Mouse (Mus musculus) heart, embryonic 16.5 days (tissue): Measurements from ENCODE around the gene Itgal. TPM values are rescaled to one million over a fixed set of nuclear protein-coding genes. Genes with fewer than 3 reads are reported as not detected.
"Not testable (repeated sequence)": the region's sequence is repeated elsewhere in the genome, so short reads cannot be mapped to it uniquely, and the experiment has no call there.

ENCODE experiments used
- ATAC-seq: fragments of 200-750 bp; cut with Nextera tagmentation; replicated peaks from 2 replicates; pipeline ENCODE4 v1.8.0; 2017; ENCODE audit warnings: moderate number of reproducible peaks; ENCODE audit not compliant: insufficient read depth, low FRiP score; ENCODE audit errors: extremely low read depth
- H3K27ac ChIP-seq: fragments of 300-500 bp; sonication (generic); 2 replicates; pipeline ENCODE4 v1.5.1; 2014; ENCODE audit warnings: mild to moderate bottlenecking, low read length, control low read depth, moderate library complexity
- H3K27me3 ChIP-seq: fragments of 300-500 bp; sonication (generic); 2 replicates; pipeline ENCODE4 v1.6.1; 2014; ENCODE audit warnings: low read length, mixed read lengths; ENCODE audit not compliant: control insufficient read depth, insufficient read depth
- H3K36me3 ChIP-seq: fragments of 300-500 bp; sonication (generic); 2 replicates; pipeline ENCODE4 v1.6.1; 2014; ENCODE audit not compliant: control insufficient read depth, insufficient read depth
- H3K4me1 ChIP-seq: fragments of 300-500 bp; sonication (generic); 2 replicates; pipeline ENCODE4 v1.6.1; 2014; ENCODE audit warnings: low read length, mixed read lengths; ENCODE audit not compliant: control insufficient read depth, insufficient read depth
- H3K4me2 ChIP-seq: fragments of 300-500 bp; sonication (generic); 2 replicates; pipeline ENCODE4 v1.6.1; 2014; ENCODE audit warnings: low read depth, mild to moderate bottlenecking, control low read depth, low read length
- H3K4me3 ChIP-seq: fragments of 300-500 bp; sonication (generic); 2 replicates; pipeline ENCODE4 v1.5.1; 2014; ENCODE audit warnings: mild to moderate bottlenecking, control low read depth, low read length
- H3K9ac ChIP-seq: fragments of 300-500 bp; sonication (generic); 2 replicates; pipeline ENCODE4 v1.6.1; 2014; ENCODE audit warnings: low read length, control low read depth
- H3K9me3 ChIP-seq: fragments of 300-500 bp; sonication (generic); replicated peaks from 2 replicates; pipeline ENCODE4 v1.6.1; 2016; ENCODE audit warnings: low read length; ENCODE audit not compliant: control insufficient read depth
- WGBS: fragments of 180-500 bp; shearing (Covaris S2); extraction: QIAGEN DNeasy Blood & Tissue Kit; methylation state at CpG from one replicate; pipeline ENCODE4 v1.1.7; 2014; 5-methylcytosine and 5-hydroxymethylcytosine counted together
- polyA plus RNA-seq: library from polyadenylated mRNA; unstranded; fragments of >200 nt; fragmentation: Nextera tagmentation; extraction: Ambion mirVana; gene quantifications from 2 replicates; pipeline ENCODE4 v1.2.1, GENCODE M21; 2015

The Itgal gene
- polyA plus RNA-seq: 3.3 and 8.1 TPM in 2 replicates

DNA sequence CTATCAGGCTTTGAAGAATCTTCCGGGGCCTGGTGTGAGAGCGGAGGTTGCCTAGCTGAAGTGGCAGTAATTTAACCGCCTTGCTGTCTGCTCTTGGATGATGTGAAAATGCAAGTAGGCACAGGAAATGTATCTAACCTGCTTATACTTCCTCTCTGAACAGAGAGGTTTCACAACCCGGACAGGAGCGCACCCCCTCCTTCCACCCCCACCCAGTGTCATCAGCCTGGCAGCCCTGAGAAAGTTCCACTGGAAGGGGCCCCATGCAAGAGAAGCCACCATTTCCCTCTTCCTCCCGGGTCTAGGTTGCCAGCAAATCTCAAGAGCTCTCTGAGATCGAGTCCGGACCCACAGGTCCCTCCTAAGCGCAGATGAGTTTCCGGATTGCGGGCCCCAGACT, at the start of gene Itgal:
Gene Itgal (plus strand): TSS at position 163 of the 400 bp plus-strand sequence.
- peak within 1 kb of the TSS; percentile 34; the same call in 1 of the 2 replicates for H3K9ac ChIP-seq
- H3K4me1 ChIP-seq: peaks cover 3% of the 10 kb centered on the region; the same call in 1 of the 2 replicates
- ATAC-seq: peak; percentile 57; the same call in 1 of the 2 replicates
- peak within 1 kb of the TSS; percentile 26 for H3K4me2 ChIP-seq
- no peaks in the 10 kb centered on the region for H3K27me3 ChIP-seq
- no peaks in the 10 kb centered on the region for H3K9me3 ChIP-seq
- peak within 1 kb of the TSS; percentile 64 for H3K27ac ChIP-seq
- no peaks in the 10 kb centered on the region for H3K36me3 ChIP-seq
- WGBS: 60% methylated on average over 11 of the region's 11 CpGs
- H3K4me3 ChIP-seq: peak within 1 kb of the TSS; percentile 36

- not testable (repeated sequence) for H3K27ac ChIP-seq, H3K9me3 ChIP-seq, H3K4me2 ChIP-seq, H3K9ac ChIP-seq, H3K36me3 ChIP-seq, H3K27me3 ChIP-seq, ATAC-seq, H3K4me3 ChIP-seq
- H3K4me1 ChIP-seq: peaks cover 19% of the 10 kb centered on the region
- WGBS: 91% methylated on average over 8 of the region's 8 CpGs
Measured at GRCm38 (mm10) chr7:127250511-127250910, 45.5 kb upstream of the Itgal start.

DNA sequence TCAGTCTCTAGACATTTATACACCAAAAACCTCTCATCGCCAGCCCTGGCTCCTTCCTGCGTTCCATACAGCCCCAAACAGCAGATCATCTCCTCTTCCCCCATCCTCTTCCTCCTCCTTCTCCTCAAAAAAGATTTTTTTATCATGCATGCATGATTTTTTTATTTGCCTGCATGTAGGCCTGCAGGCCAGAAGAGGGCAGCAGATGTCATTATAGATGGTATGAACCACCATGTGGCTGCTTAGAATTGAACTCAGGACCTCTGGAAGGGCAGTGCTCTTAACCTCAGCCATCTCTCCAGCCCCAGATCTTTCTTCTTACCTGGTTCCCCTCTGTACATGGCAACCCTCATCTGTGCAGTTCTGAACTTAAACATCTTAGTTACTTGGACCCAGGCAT, 43.6 kb upstream of the Itgal start:
- 78% methylated on average over 2 of the region's 2 CpGs for WGBS
- Histone ChIP-seq H3K9me3 (no peaks in the 10 kb centered on the region), H3K4me2 (no peak overlapping the region), H3K4me1 (peaks cover 11% of the 10 kb centered on the region), H3K4me3 (no peak overlapping the region), H3K9ac (no peak overlapping the region), H3K36me3 (no peaks in the 10 kb centered on the region; the same call in none of the 2 replicates), H3K27me3 (no peaks in the 10 kb centered on the region), H3K27ac (no peak overlapping the region)
- no peak for ATAC-seq

- Histone ChIP-seq H3K9ac (peak overlapping the region; percentile 88), H3K27ac (peak overlapping the region; percentile 89), H3K4me2 (peak overlapping the region; percentile 82), H3K9me3 (no peaks in the 10 kb centered on the region), H3K27me3 (no peaks in the 10 kb centered on the region), H3K4me3 (peak overlapping the region; percentile 70), H3K4me1 (peaks cover 11% of the 10 kb centered on the region), H3K36me3 (no peaks in the 10 kb centered on the region; the same call in 1 of the 2 replicates)
- no peak for ATAC-seq
- 78% methylated on average over 6 of the region's 6 CpGs for WGBS
Measured at GRCm38 (mm10) chr7:127253341-127253740, 42.7 kb upstream of the Itgal start.

GRCm38 (mm10) chr7:127253821-127254769, 42.0 kb upstream of the Itgal start:
- H3K9ac ChIP-seq: peak overlapping the region; percentile 88
- no peaks in the 10 kb centered on the region; the same call in 1 of the 2 replicates for H3K36me3 ChIP-seq
- H3K27me3 ChIP-seq: no peaks in the 10 kb centered on the region
- no peaks in the 10 kb centered on the region for H3K9me3 ChIP-seq
- H3K27ac ChIP-seq: peak overlapping the region; percentile 89
- H3K4me3 ChIP-seq: peak overlapping the region; percentile 70
- H3K4me2 ChIP-seq: peak overlapping the region; percentile 82
- WGBS: under 1% methylated on average over 132 of the region's 136 CpGs
- H3K4me1 ChIP-seq: peaks cover 11% of the 10 kb centered on the region
- ATAC-seq: peak; percentile 92

DNA sequence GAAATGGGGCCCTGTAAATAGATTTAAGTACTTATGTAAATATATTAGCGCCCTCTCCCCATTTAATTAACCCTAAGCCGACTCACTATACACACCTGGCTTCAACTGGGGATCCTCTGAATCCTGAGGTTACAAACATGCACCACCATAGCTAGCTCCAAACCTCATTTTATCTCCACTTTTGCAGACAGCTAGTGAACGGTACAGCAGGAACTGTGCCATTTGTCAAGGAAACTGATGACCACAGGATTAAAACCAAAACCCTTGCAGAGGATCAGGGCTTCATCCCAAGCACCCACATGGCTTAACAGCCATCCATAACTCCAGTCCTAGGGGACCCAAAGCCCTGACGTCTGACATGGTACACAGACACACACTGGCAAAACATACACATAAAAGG, 41.1 kb upstream of the Itgal start:
- Histone ChIP-seq H3K36me3 (no peaks in the 10 kb centered on the region; the same call in 1 of the 2 replicates), H3K27me3 (no peaks in the 10 kb centered on the region), H3K9me3 (no peaks in the 10 kb centered on the region), H3K4me2 (peak overlapping the region; percentile 82), H3K4me1 (peaks cover 11% of the 10 kb centered on the region), H3K4me3 (peak overlapping the region; percentile 70; the same call in 1 of the 2 replicates), H3K27ac (no peak overlapping the region), H3K9ac (peak overlapping the region; percentile 77)
- WGBS: 30% methylated on average over 4 of the region's 4 CpGs
- ATAC-seq: no peak

DNA sequence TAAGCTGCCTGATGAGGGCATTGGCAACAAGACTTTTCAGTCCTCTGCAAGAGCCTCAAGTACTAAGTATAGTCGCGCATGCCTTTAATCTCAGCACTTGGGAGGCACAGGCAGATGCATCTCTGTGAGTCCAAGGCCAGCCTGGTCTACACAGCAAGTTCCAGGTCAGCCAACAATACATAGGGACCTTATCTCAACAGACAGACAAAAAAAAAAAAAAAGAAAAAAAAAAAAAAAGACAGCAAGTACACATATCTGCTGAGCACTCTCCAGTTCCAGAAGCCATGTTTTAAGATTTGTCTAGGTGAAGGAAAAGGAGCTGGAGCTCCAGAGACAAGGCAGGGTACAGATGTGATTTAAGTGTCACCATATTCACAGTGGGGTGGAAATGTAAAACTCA, 40.1 kb upstream of the Itgal start:
- H3K4me3 ChIP-seq: no peak overlapping the region
- H3K27ac ChIP-seq: no peak overlapping the region
- H3K4me1 ChIP-seq: peaks cover 11% of the 10 kb centered on the region
- no peak for ATAC-seq
- no peaks in the 10 kb centered on the region for H3K9me3 ChIP-seq
- no peak overlapping the region for H3K9ac ChIP-seq
- H3K36me3 ChIP-seq: no peaks in the 10 kb centered on the region; the same call in 1 of the 2 replicates
- no peak overlapping the region for H3K4me2 ChIP-seq
- H3K27me3 ChIP-seq: no peaks in the 10 kb centered on the region
- 82% methylated on average over 2 of the region's 2 CpGs for WGBS

GRCm38 (mm10) chr7:127256518-127256917, 39.5 kb upstream of the Itgal start:
- Histone ChIP-seq H3K36me3 (no peaks in the 10 kb centered on the region; the same call in 1 of the 2 replicates), H3K4me3 (no peak overlapping the region), H3K4me1 (peaks cover 15% of the 10 kb centered on the region), H3K9ac (no peak overlapping the region), H3K27ac (no peak overlapping the region), H3K4me2 (no peak overlapping the region), H3K27me3 (no peaks in the 10 kb centered on the region), H3K9me3 (no peaks in the 10 kb centered on the region)
- ATAC-seq: no peak
- WGBS: 93% methylated on average over 5 of the region's 5 CpGs
